Mouse (Mus musculus) testis, postnatal 14 days (tissue): ENCODE measurements around the gene Gm49601.

Source experiments
- DNase-seq: peaks from one replicate; pipeline ENCODE4 v3.0.0; 2021; ENCODE audit warnings: low spot score

The Gm49601 gene

GRCm38 (mm10) chr16:18626376-18626878, at the start of gene Gm49601:
Gene Gm49601, minus strand, starts transcription at chr16:18626427.
- peak; percentile 83 for DNase-seq

DNA sequence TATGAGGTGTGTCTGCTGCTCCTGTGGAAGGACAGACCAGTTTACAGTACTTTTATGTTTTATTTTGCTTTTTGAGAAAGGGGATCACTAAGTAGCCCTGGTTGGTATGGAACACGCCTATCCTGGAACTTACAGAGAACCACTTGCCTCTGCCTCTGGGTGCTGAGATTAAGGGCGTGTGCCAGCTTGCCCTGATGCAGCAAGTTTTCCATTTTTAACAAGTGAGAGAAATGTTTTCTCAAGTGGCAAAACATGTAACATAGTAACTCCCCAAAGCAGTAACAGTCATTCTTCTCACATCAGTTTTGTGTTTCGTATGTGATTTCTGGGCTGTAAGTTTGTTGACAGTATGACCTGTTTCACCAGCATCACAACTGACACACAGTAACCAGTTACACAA, 46.8 kb upstream of the Gm49601 start:
- DNase-seq: no peak

GRCm38 (mm10) chr16:18672027-18672426, 45.8 kb upstream of the Gm49601 start:
- no peak for DNase-seq

DNA sequence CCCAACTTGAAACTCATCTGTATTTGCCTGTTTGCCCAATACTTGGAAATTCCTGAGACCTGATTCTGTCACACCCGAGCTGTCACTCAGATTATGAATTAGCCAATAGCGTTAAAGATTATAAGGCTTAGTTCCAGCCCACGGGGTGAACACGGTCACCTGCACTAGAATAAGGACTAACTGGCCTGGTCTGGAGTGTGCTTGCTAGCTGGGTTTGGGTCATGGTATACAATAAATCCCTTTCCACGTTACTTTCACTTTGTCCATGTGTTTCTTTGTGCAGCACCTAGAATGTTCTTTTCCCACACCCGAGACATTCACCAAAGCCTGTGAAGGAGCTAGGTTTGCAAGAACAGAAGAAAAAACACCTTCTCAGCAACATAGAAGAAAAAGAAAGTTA, 43.7 kb upstream of the Gm49601 start:
- DNase-seq: no peak

GRCm38 (mm10) chr16:18658597-18658996, 32.4 kb upstream of the Gm49601 start:
- DNase-seq: no peak

DNA sequence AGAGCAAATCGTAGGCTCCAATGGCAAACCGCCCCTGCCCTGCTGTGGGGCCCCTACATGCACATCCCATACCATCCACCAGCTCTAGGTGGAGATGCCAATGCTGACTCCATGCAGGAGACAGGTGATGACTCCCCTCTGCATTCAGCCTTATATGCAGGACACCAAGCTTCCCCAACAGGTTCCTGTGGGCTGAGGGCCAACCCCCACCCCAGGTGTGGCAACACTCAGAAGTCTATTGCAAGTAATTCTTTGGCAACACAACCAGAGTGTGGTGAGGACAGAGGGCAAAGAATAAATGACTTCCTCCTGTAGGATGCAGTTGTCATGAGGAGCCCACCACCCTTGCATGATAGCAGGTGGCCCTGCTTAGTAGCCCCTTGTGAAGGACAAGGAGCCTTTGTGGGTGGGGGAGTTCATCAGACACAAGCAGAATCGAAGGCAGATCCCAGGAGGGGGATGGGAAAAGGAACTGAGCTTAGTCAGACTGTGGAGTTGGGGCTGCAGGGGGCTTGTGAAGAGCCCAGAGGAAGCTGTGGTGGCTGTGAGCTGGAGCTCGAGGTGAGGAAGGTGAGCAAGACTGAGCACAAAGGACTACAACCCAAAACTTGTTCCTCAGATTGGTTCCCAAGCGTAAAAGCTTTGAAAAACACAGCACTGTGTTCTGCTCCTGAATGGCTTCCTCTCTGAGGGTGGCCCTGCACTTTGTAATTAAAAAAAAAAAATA, 29.3 kb upstream of the Gm49601 start:
- no peak for DNase-seq

DNA sequence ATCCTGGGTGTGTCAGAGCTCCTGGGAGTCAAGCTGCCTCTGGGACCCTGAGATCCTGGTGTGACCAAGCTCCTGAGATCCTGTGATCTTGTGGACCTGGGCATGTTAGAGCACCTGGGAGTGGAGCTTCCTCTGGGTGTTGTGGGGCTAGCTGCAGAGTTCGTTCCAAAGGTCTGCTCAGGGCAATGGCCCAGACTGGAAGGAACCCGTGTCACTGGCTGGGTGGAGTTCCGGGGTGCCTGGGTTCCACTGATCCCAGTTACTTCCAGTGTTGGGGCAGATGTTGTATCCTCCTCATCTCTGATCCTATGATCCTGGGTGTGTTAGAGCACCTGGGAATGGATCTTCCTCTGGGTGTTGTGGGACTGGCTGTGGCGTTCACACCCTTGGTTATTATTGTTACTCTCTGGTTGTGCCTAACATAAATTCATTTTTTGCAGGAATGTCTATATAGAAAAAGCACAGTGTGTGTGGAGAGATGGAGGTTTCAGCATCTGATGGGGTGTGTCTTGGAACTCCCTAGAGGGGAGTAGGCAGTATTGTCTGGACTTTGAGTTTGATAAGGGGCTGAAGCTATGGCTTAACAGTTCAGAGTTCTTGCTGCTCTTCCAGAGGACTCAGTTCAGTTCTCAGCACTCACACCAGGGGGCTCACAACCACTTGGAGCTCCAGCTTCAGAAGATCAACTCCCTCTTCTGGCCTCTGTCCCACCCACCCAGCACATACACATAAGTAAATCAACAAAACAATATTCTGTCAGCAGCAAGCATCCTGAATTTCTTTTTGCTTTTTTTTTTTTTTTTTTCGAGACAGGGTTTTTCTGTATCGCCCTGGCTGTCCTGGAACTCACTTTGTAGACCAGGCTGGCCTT, 27.3 kb upstream of the Gm49601 start:
- no peak for DNase-seq

DNA sequence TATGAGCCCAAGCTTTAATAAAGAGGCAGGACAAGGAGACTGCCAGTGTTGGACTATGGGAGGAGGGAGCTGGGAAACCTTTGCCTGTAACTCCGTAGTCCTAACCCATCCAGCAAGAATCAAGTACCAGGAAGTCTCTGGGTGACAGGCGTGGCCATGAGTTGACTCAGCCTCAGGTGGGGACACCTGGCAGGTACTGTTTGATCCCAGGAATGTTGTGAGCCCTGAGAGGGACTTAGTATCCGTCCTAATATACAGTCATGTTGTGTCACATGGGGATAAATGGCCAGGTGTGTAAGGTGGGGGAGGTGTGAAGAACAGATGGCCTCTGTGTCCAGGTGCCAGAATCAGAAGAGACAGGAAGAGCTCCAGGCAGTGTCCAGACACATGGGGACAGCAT, 22.9 kb upstream of the Gm49601 start:
- no peak for DNase-seq

GRCm38 (mm10) chr16:18645329-18645728, 19.1 kb upstream of the Gm49601 start:
- DNase-seq: no peak

- DNase-seq: no peak
Measured at GRCm38 (mm10) chr16:18644485-18644884, 18.3 kb upstream of the Gm49601 start.

- no peak for DNase-seq
Measured at GRCm38 (mm10) chr16:18643406-18643998, 17.3 kb upstream of the Gm49601 start.

DNA sequence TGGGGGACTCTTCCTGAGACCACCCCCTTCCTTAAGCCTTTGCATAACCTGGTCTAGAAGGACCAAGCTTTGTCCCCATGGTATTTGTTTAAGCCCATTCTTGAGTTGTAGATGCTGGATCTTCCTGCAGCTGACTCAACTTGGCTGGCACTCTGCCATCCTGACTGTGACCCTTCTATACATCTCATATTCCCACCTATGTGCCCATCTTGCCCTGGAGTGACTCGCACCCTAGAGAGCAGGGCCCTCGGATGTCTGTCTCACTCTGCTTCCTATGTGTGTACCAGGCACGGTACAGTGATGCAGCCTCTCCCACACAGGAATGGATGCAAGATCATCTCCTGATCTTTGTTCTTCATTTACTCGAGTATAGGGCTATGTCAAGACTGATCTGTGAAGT, 16.7 kb upstream of the Gm49601 start:
- no peak for DNase-seq

- no peak for DNase-seq
Measured at GRCm38 (mm10) chr16:18642291-18642690, 16.1 kb upstream of the Gm49601 start.

DNA sequence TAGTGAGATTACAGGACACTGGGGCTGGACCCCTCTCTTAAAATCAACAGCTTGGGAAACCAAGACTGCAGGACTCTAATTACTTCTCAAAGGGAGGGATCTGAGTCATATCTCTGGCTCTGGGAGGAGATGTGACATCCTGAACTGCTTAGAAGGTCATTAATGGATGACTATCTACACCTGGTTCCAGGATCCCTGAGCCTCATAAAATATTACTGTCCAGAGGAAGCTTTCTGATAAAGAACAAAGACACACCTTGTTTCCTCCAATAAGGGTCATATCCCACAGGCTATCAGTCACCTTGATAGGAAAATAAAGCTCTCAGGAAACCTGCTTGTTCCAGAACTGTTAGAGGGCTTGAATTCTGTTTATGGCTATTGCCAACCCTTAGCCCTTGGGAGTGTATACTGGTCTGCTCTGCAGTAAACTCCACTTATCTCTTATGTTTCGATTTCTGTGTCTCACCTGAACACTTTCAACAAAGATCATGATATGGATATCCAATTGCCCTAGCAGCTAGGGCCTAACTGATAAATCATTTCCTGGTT, 13.2 kb upstream of the Gm49601 start:
- DNase-seq: no peak

GRCm38 (mm10) chr16:18638396-18638795, 12.2 kb upstream of the Gm49601 start:
- DNase-seq: no peak

DNA sequence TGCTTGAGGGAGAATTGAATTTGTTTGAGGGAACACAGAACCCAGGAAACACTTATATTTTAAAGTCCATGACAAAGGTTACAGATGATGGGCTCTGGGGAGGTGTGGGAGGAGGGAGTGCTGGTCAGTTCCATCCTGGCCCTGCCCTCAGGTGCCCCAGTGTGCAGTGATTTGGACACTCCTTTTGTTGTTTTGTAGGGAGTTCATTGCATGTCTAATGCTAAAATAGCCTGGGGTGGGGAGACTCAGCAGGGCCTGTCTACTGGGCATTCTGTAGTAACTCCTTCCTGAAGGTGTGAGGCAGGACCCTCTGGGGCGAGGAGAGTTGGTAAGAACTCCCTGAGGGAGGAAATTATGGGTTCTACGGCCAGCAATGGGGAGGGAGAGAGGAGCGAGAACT, 10.6 kb upstream of the Gm49601 start:
- no peak for DNase-seq

DNA sequence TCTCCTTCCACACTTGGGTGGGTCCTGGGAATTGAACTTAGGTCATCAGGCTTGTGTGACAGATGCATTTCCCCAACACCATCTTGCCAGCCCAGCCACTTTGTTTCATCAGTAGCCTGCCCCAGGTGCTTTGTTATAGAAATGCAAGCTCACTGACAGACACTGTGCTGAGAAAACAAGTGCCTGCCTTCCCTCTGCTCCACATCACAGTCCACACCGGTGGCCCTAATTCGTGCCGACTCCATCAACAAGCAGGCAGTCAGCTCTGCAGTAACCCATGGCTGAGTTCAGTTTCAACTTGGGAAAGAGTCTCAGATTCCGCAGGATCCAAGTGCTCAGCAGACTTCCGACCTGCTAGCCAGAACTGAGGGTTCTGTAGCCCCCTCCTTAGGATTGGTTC, 10.2 kb upstream of the Gm49601 start:
- no peak for DNase-seq

- DNase-seq: no peak
Measured at GRCm38 (mm10) chr16:18633333-18633732, 7.1 kb upstream of the Gm49601 start.

GRCm38 (mm10) chr16:18632816-18633215, 6.6 kb upstream of the Gm49601 start:
- no peak for DNase-seq

DNA sequence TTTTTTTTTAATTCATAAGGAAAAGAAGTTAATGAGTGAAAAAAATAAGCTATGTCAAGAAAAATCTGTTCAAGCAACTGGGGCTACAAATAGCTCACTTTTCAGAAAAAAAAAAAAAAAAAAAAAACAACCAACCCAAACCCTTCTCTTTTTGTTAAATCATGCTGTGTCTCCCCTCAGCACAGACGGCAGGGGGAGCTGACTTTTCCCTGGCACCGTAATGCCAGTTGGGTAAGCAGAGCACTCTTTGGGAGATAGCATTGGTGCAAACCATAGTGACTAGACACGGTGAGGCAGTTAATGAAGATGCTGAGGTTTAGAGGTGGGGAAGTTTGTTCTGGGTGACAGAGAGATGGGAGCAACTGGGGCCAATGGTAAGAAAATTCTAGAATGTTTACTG, 5.8 kb upstream of the Gm49601 start:
- no peak for DNase-seq

DNA sequence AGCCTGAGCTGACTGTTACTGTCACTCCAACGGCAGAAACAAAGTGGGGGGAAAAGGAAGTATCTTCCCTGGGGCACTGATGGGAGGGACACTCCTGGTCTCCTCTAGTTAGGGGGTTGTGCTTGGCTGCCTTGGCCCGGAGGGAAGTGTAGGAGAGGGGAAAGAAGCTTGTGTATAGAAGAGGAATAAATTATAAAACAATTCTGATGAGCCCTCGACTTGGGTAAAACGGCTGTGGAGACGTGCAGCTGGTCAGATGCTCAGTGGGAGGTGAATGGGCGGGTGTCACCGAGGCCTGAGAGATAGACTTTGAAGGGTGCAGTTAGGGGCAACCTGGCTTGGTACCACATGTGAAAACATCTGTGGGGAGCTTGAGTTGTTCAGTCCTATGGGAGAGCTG, 4.9 kb upstream of the Gm49601 start:
- DNase-seq: no peak

DNA sequence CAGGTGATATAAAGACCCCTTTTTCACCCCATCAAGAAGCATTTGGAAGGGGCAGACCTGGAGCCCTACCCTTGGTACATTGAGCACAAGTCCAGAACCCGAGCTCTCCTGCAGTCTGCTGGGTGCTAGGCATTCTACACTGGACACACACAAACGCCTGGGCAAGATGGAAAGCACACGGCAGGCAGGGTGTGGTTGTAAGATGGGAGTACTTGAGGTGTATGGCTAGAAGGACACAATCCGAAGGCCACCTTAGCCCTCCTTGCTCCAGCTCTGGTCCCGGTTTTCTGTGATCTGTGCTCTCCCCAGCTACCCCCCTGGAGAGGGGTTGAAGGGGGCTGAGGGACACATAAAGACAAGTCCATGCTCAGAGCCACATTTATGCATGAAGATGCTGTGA, 4.1 kb upstream of the Gm49601 start:
- DNase-seq: no peak
